Mouse (Mus musculus) midbrain, embryonic 10.5 days (tissue): ENCODE measurements around the gene Entpd2. TPM values are rescaled to one million over a fixed set of nuclear protein-coding genes. Genes with fewer than 3 reads are reported as not detected.
A peak's percentile ranks its signal among the peaks of the same experiment; 100 is the strongest.
"Not testable (repeated sequence)": the region's sequence is repeated elsewhere in the genome, so short reads cannot be mapped to it uniquely, and the experiment has no call there.

ENCODE experiments used
- DNase-seq: peaks from one replicate; pipeline ENCODE4 v3.0.0-alpha.2; 2017; ENCODE audit warnings: low spot score
- H3K27ac ChIP-seq: fragments of 300-500 bp; sonication (generic); replicated peaks from 2 replicates; pipeline ENCODE4 v1.5.1; 2016; ENCODE audit warnings: mild to moderate bottlenecking
- H3K27me3 ChIP-seq: fragments of 300-500 bp; sonication (generic); 2 replicates; pipeline ENCODE4 v1.6.1; 2016; ENCODE audit warnings: low read depth, mild to moderate bottlenecking; ENCODE audit not compliant: poor library complexity, severe bottlenecking
- H3K36me3 ChIP-seq: fragments of 300-500 bp; sonication (generic); 2 replicates; pipeline ENCODE4 v1.6.1; 2016; ENCODE audit warnings: mild to moderate bottlenecking, moderate library complexity
- H3K4me1 ChIP-seq: fragments of 300-500 bp; sonication (generic); 2 replicates; pipeline ENCODE4 v1.6.1; 2016
- H3K4me3 ChIP-seq: fragments of 300-500 bp; sonication (generic); 2 replicates; pipeline ENCODE4 v1.5.1; 2016; ENCODE audit warnings: mild to moderate bottlenecking, moderate library complexity
- H3K9me3 ChIP-seq: fragments of 300-500 bp; sonication (generic); replicated peaks from 2 replicates; pipeline ENCODE4 v1.6.1; 2016; ENCODE audit warnings: mild to moderate bottlenecking
- WGBS: fragments of 180-500 bp; shearing (Covaris S2); methylation state at CpG from one replicate; pipeline ENCODE4 v1.1.7; 2016; 5-methylcytosine and 5-hydroxymethylcytosine counted together
- polyA plus RNA-seq: library from polyadenylated mRNA; unstranded; fragments of >200 nt; fragmentation: Nextera tagmentation; extraction: Ambion mirVana; gene quantifications from 2 replicates; pipeline ENCODE4 v1.2.1, GENCODE M21; 2016

The Entpd2 gene
- polyA plus RNA-seq, 1 experiment from 2014 or later = not detected

DNA sequence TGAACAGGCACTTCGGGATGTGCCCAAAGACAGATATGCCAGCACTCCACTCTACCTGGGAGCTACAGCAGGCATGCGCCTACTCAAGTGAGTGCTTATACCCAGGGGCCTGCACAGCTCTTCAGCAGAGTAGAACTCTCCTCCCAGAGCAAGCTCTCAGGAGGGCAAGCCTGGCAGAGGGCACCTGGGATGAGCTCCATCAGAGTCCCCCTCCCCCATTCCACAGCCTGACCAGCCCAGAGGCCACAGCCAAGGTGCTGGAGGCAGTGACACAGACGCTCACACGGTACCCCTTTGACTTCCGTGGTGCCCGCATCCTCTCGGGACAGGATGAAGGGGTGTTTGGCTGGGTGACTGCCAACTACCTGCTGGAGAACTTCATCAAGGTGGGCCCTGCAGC is 2.4 kb downstream of the Entpd2 start:
- no peak overlapping the region for H3K27ac ChIP-seq
- H3K4me1 ChIP-seq = peaks cover 37% of the 10 kb centered on the region
- H3K27me3 ChIP-seq = peaks cover 89% of the 10 kb centered on the region
- H3K9me3 ChIP-seq = no peaks in the 10 kb centered on the region
- H3K36me3 ChIP-seq = no peaks in the 10 kb centered on the region
- H3K4me3 ChIP-seq = no peak overlapping the region
- 93% methylated on average over 7 of the region's 7 CpGs for WGBS
- no peak for DNase-seq

DNA sequence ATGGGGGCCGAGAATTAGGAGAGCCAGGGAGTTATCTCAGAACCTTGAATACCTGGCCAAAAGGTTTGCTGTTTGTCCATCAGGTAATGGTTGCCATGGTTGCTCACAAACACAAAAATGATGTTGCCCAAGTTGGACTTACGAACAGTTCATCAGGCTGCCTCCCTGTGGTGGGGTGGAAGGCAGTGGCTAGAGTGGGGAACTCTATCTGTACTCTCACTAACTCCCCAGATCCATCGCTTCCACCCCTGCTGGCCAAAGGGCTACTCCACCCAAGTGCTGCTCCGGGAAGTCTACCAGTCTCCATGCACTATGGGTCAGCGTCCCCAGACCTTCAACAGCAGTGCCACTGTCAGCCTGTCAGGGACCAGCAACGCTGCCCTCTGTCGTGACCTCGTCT is 3.4 kb downstream of the Entpd2 start, which contains the start of gene Npdc1:
Npdc1 (plus strand) TSS at position 301 of the 400 bp plus-strand sequence.
- Histone ChIP-seq H3K4me1 (peaks cover 47% of the 10 kb centered on the region), H3K27me3 (peaks cover 95% of the 10 kb centered on the region), H3K27ac (no peak within 1 kb of the TSS), H3K9me3 (no peaks in the 10 kb centered on the region), H3K36me3 (no peaks in the 10 kb centered on the region), H3K4me3 (no peak within 1 kb of the TSS)
- DNase-seq = no peak
- 65% methylated on average over 8 of the region's 8 CpGs for WGBS

DNA sequence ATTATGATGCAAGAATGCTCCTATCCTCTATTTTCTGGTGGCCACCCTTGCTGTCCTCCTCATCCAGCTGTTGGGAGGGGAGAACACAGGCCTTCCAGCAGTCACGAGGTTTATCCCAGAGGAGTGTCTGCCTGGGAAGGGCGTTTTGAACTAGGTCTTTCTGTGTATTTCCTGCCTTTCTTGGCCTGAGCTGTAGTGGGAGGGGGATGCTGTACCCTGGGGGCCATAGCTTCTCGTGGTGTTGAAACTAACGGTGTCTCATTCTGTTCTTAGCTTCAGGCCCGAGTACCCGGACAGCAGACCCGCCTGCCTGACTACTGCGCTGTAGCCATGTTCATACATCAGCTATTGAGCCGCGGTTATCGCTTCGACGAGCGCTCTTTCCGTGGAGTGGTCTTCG is 4.6 kb downstream of the Entpd2 start:
- Histone ChIP-seq H3K27ac (no peak overlapping the region), H3K36me3 (0 out of 2 replicates have a peak, but pooled peaks cover 4% of the 10 kb centered on the region), H3K9me3 (no peaks in the 10 kb centered on the region), H3K27me3 (peaks cover 90% of the 10 kb centered on the region), H3K4me1 (peaks cover 48% of the 10 kb centered on the region), H3K4me3 (peak overlapping the region; percentile 38)
- whole genome bisulfite sequencing = 28% methylated on average over 16 of the region's 16 CpGs
- no peak for DNase-seq

DNA sequence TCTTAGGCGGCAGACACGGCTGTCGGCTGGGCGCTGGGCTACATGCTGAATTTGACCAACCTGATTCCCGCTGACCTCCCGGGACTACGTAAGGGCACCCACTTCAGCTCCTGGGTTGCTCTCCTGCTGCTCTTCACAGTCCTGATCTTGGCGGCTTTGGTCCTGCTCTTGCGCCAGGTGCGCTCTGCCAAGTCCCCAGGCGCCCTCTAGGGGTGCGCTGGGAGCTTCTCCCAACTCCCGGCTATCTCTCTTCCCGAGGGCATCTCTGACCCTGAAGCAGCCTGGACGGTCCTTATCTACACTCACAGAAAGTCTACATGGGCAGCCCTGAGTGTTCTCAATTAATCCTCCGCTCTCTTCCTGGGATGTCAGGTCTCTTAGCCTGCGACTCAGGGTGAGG is 5.1 kb downstream of the Entpd2 start:
- H3K27ac ChIP-seq = no peak overlapping the region
- WGBS = 3% methylated on average over 17 of the region's 17 CpGs
- H3K4me3 ChIP-seq = peak overlapping the region; percentile 38
- H3K9me3 ChIP-seq = no peaks in the 10 kb centered on the region
- H3K27me3 ChIP-seq = peaks cover 85% of the 10 kb centered on the region
- H3K36me3 ChIP-seq = 0 out of 2 replicates have a peak, but pooled peaks cover 4% of the 10 kb centered on the region
- DNase-seq = peak; percentile 37
- H3K4me1 ChIP-seq = peaks cover 43% of the 10 kb centered on the region

DNA sequence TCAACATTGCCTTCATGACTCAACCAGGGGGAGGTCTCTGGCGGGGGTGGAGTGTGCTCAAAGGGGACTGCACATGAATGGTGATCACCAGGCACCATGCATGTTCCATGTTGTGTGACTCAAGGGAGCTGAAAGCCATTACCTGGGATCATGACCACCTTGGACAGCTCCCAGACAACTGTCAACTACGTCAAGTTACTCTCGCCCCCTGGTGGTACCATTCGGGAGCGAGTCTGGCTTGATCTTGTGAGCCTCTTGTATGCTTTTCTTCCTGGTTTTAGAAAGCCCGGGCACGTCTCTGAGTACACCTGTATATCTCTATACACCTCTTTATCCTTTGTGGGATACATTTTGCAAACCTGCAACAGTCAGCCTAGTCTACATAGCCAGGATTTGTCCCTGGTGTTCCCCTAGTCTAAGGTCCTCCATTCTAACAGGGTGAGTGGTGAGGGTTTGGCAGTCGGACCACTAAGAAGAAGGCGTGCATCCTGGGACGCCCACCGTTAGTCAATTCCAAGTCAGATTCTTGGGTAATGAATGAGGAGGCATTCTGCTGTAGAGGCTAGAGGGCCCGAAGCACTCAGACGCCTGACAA is 6.8 kb downstream of the Entpd2 start:
- DNase-seq = peak; percentile 81
- peaks cover 40% of the 10 kb centered on the region for H3K4me1 ChIP-seq
- H3K27me3 ChIP-seq = peaks cover 68% of the 10 kb centered on the region
- no peaks in the 10 kb centered on the region for H3K9me3 ChIP-seq
- WGBS = 1% methylated on average over 13 of the region's 13 CpGs
- H3K36me3 ChIP-seq = peaks cover 10% of the 10 kb centered on the region; the same call in 1 of the 2 replicates
- H3K4me3 ChIP-seq = peak overlapping the region; percentile 83
- peak overlapping the region; percentile 88 for H3K27ac ChIP-seq

DNA sequence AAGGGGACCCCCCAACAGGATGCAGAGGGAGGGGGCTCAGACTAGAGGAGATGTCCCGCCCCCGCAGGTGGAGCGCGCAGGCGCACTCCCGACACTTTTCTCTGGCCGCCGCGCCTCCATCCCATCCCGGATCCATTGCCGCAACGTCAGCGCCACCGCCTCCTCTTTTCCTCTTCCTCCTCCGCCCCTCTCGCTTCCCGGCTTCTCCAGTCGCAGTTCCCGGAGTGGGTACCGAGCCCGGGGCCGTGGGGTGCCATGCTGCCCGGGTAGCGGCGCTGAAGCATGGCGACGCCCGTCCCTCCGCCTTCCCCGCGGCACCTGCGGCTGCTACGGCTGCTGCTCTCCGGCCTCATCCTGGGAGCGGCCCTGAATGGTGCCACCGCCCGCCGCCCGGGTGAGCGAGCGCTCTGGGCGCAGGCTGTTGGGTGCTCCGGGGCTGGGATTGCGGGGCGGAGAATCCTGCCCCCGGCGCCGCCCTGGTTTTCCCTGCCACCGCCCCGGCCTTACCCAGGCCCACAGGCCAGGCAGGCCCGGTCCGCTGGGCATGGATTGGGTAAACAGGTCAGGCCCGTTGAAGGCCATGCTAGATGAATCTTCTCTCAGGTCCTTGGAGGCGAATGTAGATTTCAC is 7.4 kb downstream of the Entpd2 start:
- Histone ChIP-seq H3K9me3 (no peaks in the 10 kb centered on the region), H3K4me3 (peak overlapping the region; percentile 83), H3K36me3 (peaks cover 17% of the 10 kb centered on the region), H3K27ac (peak overlapping the region; percentile 88), H3K27me3 (peaks cover 62% of the 10 kb centered on the region), H3K4me1 (peaks cover 42% of the 10 kb centered on the region)
- under 1% methylated on average over 54 of the region's 54 CpGs for WGBS
- peak; percentile 74 for DNase-seq

DNA sequence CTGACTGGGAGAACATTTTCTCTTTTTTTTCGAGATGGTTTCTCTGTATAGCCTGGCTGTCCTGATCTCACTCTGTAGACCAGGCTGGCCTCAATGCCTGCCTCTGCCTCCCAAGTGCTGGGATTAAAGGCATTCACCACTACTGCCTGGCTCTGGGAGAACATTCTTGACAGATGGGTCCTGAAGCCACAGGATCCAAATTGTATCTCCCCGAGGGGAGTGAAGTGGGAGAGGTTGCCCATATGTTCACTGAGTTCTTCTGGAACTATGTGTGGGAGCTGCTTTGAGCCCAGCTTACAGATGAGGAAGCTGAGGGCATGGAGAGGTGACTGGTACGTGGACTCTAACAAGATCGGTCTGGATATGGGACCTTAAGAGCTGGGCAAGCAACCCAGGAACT is 8.3 kb downstream of the Entpd2 start:
- Histone ChIP-seq H3K4me1 (peaks cover 42% of the 10 kb centered on the region), H3K4me3 (peak overlapping the region; percentile 83), H3K36me3 (peaks cover 25% of the 10 kb centered on the region), H3K27ac (peak overlapping the region; percentile 88; the same call in 1 of the 2 replicates), H3K9me3 (no peaks in the 10 kb centered on the region), H3K27me3 (peaks cover 53% of the 10 kb centered on the region)
- WGBS = 86% methylated on average over 4 of the region's 4 CpGs
- no peak for DNase-seq

DNA sequence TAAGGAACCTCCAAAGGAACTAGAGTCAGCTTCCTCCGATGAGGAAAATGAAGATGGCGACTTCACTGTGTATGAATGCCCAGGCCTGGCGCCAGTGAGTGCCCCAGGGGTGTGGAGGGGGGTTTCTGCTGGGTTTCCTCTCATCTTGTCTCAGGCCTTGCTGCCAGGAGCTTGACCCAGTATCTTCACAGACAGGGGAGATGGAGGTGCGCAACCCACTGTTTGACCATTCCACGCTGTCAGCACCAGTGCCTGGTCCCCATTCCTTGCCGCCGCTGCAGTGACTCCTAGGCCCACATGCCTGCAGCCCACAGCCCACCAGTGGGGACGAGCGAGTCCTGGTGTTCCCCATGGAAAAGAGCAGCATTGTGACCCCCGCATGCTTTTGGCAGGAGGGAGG is 13.2 kb downstream of the Entpd2 start:
- Histone ChIP-seq H3K9me3 (no peaks in the 10 kb centered on the region), H3K27ac (no peak overlapping the region), H3K4me3 (no peak overlapping the region), H3K27me3 (peaks cover 9% of the 10 kb centered on the region; the same call in 1 of the 2 replicates), H3K36me3 (peaks cover 33% of the 10 kb centered on the region), H3K4me1 (peaks cover 16% of the 10 kb centered on the region)
- 85% methylated on average over 10 of the region's 10 CpGs for WGBS
- DNase-seq = no peak

DNA sequence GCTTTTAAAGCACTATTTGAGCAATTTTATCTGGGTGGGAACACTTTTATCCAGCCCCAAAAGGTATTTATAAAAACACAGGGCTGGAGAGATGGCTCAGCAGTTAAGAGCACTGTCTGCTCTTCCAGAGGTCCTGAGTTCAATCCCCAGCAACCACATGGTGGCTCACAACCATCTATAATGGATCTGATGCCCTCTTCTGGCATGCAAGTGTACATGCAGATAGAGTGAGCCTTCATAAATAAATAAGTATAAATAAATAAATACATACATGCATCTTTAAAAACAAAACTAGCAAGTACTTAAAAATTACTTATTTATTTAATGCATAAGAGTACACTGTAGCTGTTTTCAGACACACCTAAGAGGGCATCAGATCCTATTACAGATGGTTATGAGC is 17.8 kb downstream of the Entpd2 start:
- H3K27me3 ChIP-seq, H3K4me3 ChIP-seq, DNase-seq, H3K9me3 ChIP-seq, H3K4me1 ChIP-seq, H3K27ac ChIP-seq: not testable (repeated sequence)
- peaks cover 14% of the 10 kb centered on the region for H3K36me3 ChIP-seq

DNA sequence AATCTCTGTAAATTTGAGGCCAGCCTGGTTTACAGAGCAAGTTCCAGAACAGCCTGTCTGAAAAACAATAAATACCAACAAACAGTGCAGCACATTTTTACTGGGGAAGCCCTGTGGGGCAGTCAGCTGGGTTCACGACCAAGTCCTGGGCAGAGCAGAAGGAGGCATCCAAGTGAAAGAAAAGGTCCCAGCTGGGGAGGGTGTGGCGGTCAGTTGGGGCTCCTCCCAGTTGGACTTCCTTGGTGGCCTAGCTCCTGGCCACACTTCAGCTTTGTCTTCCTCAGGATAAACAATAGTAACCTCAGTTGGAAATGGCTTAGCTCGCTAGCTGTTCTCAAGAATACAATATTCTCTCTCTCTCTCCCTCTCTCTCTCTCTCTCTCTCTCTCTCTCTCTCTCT is 21.8 kb downstream of the Entpd2 start:
- WGBS = 26% methylated on average over 3 of the region's 3 CpGs
- Histone ChIP-seq H3K27ac (no peak overlapping the region), H3K4me3 (no peak overlapping the region)

DNA sequence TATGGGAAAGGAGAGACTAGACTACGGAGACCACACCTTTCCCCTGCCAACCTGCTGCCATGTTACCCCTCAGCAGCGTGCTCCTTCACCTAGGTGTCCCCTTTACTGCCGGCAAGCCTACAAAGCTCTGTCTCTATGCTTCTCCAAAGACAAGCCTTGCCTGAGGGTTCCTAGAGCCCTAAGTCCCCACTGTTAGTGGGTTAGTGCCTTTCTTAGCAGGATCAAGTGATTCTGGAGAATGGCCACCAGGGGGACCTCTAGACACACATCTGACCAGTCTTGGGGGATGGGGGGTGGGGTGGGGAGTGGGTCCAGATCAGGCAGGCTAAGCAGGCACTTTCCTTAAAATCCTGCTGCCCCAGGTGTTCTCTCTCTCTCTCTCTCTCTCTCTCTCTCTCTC is 26.2 kb downstream of the Entpd2 start:
- no peaks in the 10 kb centered on the region for H3K36me3 ChIP-seq

More for the DNA sequence above, 21.8 kb downstream of the Entpd2 start:
- no peak for DNase-seq
- Histone ChIP-seq H3K9me3 (no peaks in the 10 kb centered on the region), H3K36me3 (no peaks in the 10 kb centered on the region), H3K27me3 (0 out of 2 replicates have a peak, but pooled peaks cover under 1% of the 10 kb centered on the region), H3K4me1 (peaks cover 8% of the 10 kb centered on the region; the same call in 1 of the 2 replicates)

DNA sequence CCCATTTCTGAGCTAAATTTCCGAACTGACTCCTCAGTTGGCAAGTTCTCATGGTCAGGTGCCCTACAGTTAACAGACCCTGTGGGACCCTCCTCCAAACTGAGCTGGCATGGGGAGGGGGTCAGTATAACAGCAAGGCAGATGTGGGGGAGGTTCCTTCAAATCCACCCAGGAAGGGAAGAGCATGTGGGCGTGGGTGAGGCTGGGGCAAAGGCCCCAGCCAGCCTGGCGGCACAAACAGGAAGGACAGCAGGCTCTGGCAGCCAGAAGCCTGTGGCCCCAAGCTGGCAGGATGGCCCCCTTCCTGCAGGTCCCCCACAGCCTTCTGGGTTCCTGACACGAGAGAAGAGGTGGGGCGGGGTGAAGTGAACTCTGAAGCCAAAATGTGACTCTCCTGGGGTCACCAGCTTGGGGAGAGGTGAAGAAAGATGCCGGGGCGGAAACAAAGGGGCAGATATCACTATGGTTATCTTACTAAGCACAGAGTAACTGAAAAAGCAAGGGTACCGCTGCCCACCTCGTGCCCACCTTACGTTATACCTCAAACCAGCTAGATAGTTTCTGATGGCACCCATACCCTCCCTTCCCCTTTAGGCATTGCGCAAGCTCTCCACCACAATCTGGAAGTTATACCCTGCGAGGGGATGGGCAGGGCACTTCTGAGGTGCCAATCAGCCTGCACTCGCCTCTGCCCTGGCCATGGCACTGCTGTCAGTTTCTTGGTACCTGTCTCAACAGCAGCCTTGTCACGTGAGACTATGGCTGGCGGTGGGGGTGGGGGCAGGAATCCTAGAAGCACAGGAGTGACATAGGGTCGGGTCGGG is 27.1 kb downstream of the Entpd2 start, which contains the start of gene Fut7:
Fut7 (plus strand) TSS at position 681 of the 824 bp plus-strand sequence.
- 72% methylated on average over 17 of the region's 17 CpGs for WGBS
- Histone ChIP-seq H3K36me3 (no peaks in the 10 kb centered on the region), H3K27ac (no peak within 1 kb of the TSS), H3K27me3 (peaks cover 43% of the 10 kb centered on the region), H3K4me3 (no peak within 1 kb of the TSS), H3K4me1 (no peaks in the 10 kb centered on the region), H3K9me3 (no peaks in the 10 kb centered on the region)
- DNase-seq = no peak

More for the DNA sequence above, 26.2 kb downstream of the Entpd2 start:
- Histone ChIP-seq H3K4me3 (no peak overlapping the region), H3K4me1 (peaks cover 3% of the 10 kb centered on the region; the same call in 1 of the 2 replicates), H3K27ac (no peak overlapping the region), H3K27me3 (peaks cover 43% of the 10 kb centered on the region), H3K9me3 (no peaks in the 10 kb centered on the region)
- DNase-seq = peak; percentile 60
- 23% methylated on average over 3 of the region's 3 CpGs for WGBS
